Mouse (Mus musculus) retina, postnatal 7 days (tissue): ENCODE measurements at regions not wholly inside any gene's neighbourhood (a gene's known extent, or its start where the extent isn't known, plus 50 kb on each side); places are given as distances from the start of the nearest gene placed in this dataset.

Experiments
- DNase-seq: peaks from one replicate; pipeline ENCODE4 v3.0.0-alpha.2; 2012; ENCODE audit warnings: low read depth, low spot score

GRCm38 (mm10) chr10:126498726-126499125, 402.4 kb downstream of the Atp23 start:
- DNase-seq, result no peak

GRCm38 (mm10) chr10:126493734-126494133, 407.4 kb downstream of the Atp23 start:
- no peak for DNase-seq

DNA sequence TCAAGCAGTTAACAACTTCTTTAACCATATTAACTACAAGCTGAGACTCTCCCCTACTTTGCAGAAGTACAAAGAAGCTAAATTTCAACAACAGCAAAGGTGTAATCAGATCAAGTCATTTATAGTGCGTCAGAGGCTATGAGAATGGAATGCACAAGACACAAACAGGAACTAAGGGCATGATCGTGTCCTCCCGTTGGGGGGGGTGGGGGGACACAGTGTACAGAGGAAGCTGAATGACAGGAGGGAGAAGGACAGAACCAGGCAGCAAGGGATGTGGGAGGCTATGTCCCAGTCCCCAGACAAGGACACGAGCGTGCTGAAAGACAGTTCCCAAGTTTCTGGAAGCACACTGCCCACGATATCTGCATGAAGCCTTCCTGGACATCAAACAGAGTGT, 408.9 kb downstream of the Atp23 start:
- no peak for DNase-seq

GRCm38 (mm10) chr10:126485129-126485528, 416.0 kb downstream of the Atp23 start:
- DNase-seq, result no peak

DNA sequence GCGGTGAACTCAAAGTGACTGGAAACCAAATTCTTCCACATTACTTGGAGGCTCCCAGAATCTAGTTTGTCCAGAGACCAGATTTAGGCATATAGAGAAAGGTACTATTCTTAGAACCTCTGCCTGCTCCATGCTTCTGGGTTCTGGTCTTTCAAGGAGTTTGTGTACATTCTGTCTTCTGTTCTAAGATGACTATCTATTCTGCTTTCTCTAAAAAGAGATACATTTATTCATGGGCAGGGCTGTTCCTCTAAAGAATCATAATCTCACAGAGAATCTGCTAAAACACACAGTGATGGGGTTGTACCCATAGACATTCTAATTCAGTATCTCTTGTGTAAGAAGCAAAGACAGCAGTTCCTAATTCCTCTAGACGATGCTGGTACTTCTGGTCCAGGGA, 417.7 kb downstream of the Atp23 start:
- DNase-seq, result no peak

- DNase-seq, result no peak
Observed at GRCm38 (mm10) chr10:126480382-126480781, 420.8 kb downstream of the Atp23 start.

- no peak for DNase-seq
Observed at GRCm38 (mm10) chr10:126479743-126480142, 421.4 kb downstream of the Atp23 start.

- no peak for DNase-seq
Observed at GRCm38 (mm10) chr10:126473050-126473719, 428.0 kb downstream of the Atp23 start.

DNA sequence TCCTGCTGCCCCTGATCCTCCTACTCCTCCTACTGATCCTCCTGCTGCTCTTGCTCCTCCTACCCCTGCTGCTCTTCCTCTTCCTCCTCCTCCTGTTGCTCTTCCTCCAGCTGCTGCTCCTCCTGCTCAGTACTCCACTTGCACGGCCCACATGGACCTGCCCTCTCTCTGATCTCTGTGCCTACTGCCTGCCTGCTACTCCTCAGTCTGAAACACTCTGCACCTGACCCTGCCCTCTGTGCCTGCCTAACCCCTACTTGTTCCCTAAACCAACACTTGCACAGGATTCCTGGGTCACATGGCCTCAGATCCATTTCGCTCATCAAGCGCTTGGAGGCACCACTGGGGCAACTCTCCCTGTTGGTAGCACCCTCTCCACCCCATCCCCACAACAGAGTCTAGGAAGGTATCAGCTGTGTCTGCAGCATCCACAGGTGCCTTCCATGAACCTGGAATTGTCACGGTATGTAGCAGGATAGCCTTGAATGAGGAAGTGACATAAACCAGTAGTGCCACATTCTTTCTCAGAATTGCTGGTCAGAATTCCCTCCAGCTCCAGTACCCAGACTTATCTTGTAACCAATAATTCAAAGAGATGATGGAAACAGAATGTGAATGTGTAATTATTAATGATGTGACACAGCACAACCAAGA, 430.2 kb downstream of the Atp23 start:
- no peak for DNase-seq

DNA sequence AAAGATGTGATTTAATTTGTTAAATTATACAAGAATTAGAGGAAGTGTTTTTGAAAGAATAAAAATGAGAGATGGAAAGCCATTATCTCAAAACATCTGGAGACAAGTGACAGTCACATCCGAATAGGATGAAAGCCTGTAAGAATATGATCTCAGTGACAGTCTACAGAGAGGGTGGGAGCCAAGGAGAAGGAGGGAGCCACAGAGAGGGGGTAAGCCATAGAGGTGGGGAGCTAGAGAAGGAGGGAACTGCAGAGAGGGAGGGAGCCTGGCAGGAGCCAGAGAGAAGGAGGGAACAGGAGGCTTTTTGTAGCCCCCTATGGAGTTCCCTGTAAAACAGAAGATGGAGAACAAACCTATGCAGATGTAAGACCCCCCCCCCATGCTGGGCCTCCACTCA, 438.4 kb downstream of the Atp23 start:
- no peak for DNase-seq

DNA sequence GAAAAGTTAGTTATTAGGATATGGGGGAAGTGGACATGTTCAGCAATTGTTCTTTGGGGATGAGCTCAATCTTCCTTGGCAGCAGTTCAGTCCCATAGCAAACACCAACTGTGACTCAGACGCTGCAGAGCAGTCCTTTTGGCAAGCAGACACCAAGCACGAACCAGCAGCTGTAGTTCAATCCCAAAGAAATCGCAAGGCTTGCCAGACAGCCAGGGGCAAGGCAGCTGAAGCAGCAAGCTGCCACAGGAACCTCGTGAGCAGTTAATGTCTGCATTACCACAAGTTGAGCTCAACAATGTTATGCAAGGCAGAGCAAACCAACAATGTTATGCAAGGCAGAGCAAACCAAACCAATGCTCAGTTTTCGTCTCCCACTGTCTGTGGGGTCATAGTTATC, 442.6 kb downstream of the Atp23 start:
- no peak for DNase-seq

GRCm38 (mm10) chr10:126452757-126453528, 448.2 kb downstream of the Atp23 start:
- DNase-seq, result no peak

DNA sequence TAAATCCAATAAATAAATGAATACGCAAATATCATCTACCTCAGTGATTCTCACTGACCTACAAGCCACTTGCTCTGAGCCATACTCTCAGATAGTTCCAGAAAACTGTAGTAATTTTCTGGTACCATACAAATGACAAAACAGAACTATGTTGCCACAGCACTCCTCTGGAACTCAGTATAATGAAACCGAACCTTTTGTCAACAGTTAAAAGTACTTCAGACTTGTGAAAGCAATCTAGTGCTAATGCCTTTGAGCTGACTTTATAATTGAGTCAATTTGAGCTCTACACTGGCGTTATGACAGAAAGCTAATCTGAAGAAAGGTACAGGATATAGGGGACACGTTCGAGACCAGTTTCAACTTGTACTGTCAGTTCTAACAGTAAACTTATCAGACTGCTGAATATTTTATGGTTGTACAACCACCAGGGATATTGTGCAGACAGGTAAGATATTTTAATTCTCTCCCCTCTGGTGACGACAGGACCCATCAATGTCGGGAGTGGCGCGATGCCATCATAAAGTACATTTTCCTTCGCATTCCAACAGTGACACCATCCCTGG, 449.0 kb downstream of the Atp23 start:
- no peak for DNase-seq

- DNase-seq, result no peak
Observed at GRCm38 (mm10) chr10:126431222-126431621, 465.3 kb downstream of the Lrig3 start.

- DNase-seq, result no peak
Observed at GRCm38 (mm10) chr10:126430346-126430745, 464.4 kb downstream of the Lrig3 start.

GRCm38 (mm10) chr10:126429502-126429901, 463.5 kb downstream of the Lrig3 start:
- DNase-seq, result no peak

DNA sequence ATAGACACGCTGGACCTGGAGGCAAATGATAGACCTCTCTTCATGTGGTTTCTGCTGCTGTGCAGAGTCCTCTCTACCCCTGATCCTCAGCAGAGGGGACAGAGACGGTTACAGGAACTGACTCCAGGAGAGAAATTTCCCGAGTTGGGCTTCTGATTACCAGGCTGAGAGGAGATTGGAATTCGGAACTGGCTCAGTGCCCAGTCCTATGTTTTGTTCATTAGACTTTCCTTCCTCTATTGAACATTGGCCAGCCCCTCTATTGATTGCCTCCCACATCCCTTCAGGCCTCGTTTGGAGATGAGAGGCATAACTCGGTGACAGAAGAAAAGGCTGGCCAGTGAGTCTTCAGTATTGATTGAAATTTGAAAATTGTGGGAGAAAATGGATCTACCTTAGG, 456.1 kb downstream of the Lrig3 start:
- no peak for DNase-seq

DNA sequence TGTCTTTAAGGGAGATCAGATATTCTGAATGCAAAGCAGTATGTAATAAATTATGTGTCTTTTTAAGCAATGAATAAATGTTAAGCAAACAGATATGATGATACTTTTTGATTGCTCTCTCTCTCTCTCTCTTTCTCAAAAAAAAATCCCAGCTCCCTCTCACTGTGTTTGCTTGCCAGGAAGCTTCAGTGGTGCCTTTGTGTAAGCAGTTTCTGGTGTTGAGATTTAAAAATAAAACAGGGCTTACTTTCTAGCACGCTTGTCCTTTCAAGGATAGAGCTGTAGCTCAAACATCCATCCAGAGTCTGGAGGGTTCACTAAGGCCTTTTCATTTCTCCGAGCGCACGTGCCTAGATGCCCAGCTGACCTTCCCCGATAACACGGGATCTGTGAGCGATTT, 447.8 kb downstream of the Lrig3 start:
- DNase-seq, result no peak

DNA sequence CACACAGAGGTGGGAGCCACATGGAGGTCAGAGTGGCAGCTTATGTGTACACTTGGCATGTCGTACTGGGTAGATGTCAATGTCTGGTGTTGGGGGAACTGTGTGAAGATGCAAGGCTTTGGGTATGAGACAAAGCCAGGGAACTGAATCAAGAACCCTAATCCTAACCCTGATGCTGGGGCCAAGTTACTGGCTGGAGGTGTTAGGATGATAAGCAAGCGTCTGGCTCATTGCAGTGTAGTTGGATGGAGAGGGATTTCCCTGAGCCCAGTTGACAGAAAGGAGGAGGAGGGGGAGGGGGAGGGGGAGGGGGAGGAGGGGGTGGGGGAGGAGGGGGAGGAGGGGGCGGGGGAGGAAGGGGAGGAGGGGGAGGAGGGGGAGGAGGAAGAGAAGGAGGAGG, 426.3 kb downstream of the Lrig3 start:
- no peak for DNase-seq

DNA sequence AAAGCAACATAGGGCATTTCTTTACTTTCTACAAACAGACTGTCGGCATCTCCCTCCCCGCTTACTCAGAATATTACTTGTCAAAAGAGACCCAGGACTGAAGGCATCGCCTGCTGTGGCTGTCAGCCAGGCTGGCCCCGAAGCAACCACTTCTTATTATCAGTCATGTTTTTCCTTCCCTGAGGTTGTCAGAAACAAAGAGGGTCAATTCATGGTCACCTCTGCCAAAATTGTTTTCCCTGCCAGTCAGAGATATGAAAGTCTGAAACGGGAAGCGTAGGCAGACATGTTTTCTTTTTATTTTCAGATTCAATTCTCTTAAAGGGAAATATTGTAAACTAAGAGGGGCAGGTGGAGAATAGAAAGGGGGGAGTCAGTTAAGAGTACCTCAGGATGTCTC, 425.8 kb downstream of the Lrig3 start:
- no peak for DNase-seq

DNA sequence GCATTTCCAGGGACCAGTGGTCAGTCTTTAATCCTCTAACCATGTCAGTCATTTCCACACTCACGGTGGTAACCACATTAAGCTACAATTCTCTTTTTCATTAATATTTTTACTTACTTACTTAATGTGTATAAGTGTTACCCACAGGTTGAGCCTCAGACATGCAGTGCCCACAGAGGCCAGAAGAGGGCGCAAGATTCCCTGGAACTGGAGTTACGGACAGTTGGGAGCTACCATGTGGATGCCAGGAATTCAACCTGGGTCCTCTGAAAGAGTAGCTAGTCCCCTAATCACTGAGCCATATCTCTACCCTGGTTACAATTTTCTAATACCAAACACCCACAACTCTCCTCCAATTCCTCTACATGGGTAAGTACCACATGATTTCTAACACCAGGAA, 420.5 kb downstream of the Lrig3 start:
- no peak for DNase-seq

DNA sequence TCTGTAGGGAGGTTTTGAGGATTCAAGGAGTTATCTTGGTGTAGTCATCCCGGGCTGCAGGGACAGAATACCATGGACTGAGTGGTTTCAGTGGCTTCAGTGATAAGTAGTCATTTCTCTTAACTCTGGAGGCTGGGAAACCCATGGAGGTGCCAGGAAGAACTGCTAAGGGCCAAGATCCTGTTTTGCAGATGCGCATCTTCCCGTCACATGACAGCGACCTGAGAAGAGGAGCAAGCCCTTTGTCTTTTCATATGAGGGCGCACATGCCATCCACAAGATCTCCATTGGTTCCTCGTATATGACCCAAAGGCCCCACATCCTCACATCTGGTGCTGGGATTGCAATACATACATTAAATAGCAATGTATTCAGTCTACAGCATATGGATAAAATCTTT, 419.7 kb downstream of the Lrig3 start:
- DNase-seq, result no peak

GRCm38 (mm10) chr10:126380381-126380780, 414.4 kb downstream of the Lrig3 start:
- no peak for DNase-seq
